Mouse (Mus musculus): ENCODE data around the gene Glce. TPM values are rescaled to one million over a fixed set of nuclear protein-coding genes. Genes with fewer than 3 reads are reported as not detected.

The Glce gene
- polyA plus RNA-seq, 1 experiment from 2014 or later, result 33.3 TPM

GRCm38 (mm10) chr9:62023879-62024278 is 98.6 kb downstream of the Glce start:
- DNase-seq (ENCODE audit: low spot score) (no peak), ATAC-seq (replicated peaks; ENCODE audit: insufficient number of reproducible peaks, low FRiP score, low TSS enrichment, low read depth) (no peak)
- H3K4me1 ChIP-seq (ENCODE audit: control insufficient read depth, insufficient read depth, low read length), result peaks cover 5% of the 10 kb centered on the region; the same call in 1 of the 2 replicates
- no peaks in the 10 kb centered on the region for H3K9me3 ChIP-seq (replicated peaks; ENCODE audit: control insufficient read depth, low read length)
- H3K9ac ChIP-seq (replicated peaks; ENCODE audit: low read length), result no peak overlapping the region
- peaks cover 23% of the 10 kb centered on the region for H3K27me3 ChIP-seq (ENCODE audit: control insufficient read depth, insufficient read depth, low read length)
- WGBS, result 44% methylated on average over 4 of the region's 4 CpGs
- no peaks in the 10 kb centered on the region for H3K36me3 ChIP-seq (replicated peaks; ENCODE audit: control insufficient read depth, insufficient read depth, low read depth, low read length)
- H3K27ac ChIP-seq (replicated peaks; ENCODE audit: low read depth, low read length), result no peak overlapping the region
- H3K4me3 ChIP-seq (ENCODE audit: low read depth, low read length), result no peak overlapping the region
- no peak overlapping the region for H3K4me2 ChIP-seq (ENCODE audit: low read depth, low read length)

- Histone ChIP-seq H3K9ac (replicated peaks; ENCODE audit: low read length) (no peak overlapping the region), H3K9me3 (replicated peaks; ENCODE audit: control insufficient read depth, low read length) (no peaks in the 10 kb centered on the region), H3K36me3 (replicated peaks; ENCODE audit: control insufficient read depth, insufficient read depth, low read depth, low read length) (no peaks in the 10 kb centered on the region), H3K27me3 (ENCODE audit: control insufficient read depth, insufficient read depth, low read length) (peaks cover 23% of the 10 kb centered on the region), H3K27ac (replicated peaks; ENCODE audit: low read depth, low read length) (no peak overlapping the region), H3K4me3 (ENCODE audit: low read depth, low read length) (no peak overlapping the region), H3K4me2 (ENCODE audit: low read depth, low read length) (no peak overlapping the region), H3K4me1 (ENCODE audit: control insufficient read depth, insufficient read depth, low read length) (peaks cover 5% of the 10 kb centered on the region; the same call in 1 of the 2 replicates)
- DNase-seq (ENCODE audit: low spot score) (no peak), ATAC-seq (replicated peaks; ENCODE audit: insufficient number of reproducible peaks, low FRiP score, low TSS enrichment, low read depth) (no peak)
- 80% methylated on average over 6 of the region's 6 CpGs for WGBS
These were observed 99.3 kb downstream of the Glce start for GRCm38 (mm10) chr9:62022961-62023680.

GRCm38 (mm10) chr9:62021583-62022120 is 100.8 kb downstream of the Glce start:
- H3K4me2 ChIP-seq (ENCODE audit: low read depth, low read length), result no peak overlapping the region
- H3K27me3 ChIP-seq (ENCODE audit: control insufficient read depth, insufficient read depth, low read length), result peaks cover 15% of the 10 kb centered on the region

GRCm38 (mm10) chr9:62020259-62020658 is 102.2 kb downstream of the Glce start:
- Histone ChIP-seq H3K4me2 (ENCODE audit: low read depth, low read length) (no peak overlapping the region), H3K4me3 (ENCODE audit: low read depth, low read length) (no peak overlapping the region), H3K9me3 (replicated peaks; ENCODE audit: control insufficient read depth, low read length) (no peaks in the 10 kb centered on the region), H3K4me1 (ENCODE audit: control insufficient read depth, insufficient read depth, low read length) (no peaks in the 10 kb centered on the region), H3K36me3 (replicated peaks; ENCODE audit: control insufficient read depth, insufficient read depth, low read depth, low read length) (no peaks in the 10 kb centered on the region), H3K27me3 (ENCODE audit: control insufficient read depth, insufficient read depth, low read length) (peaks cover 3% of the 10 kb centered on the region), H3K9ac (replicated peaks; ENCODE audit: low read length) (no peak overlapping the region), H3K27ac (replicated peaks; ENCODE audit: low read depth, low read length) (no peak overlapping the region)
- WGBS, result 89% methylated on average over 7 of the region's 7 CpGs
- DNase-seq (ENCODE audit: low spot score) (no peak), ATAC-seq (replicated peaks; ENCODE audit: insufficient number of reproducible peaks, low FRiP score, low TSS enrichment, low read depth) (no peak)

More at GRCm38 (mm10) chr9:62021583-62022120, 100.8 kb downstream of the Glce start:
- ATAC-seq (replicated peaks; ENCODE audit: insufficient number of reproducible peaks, low FRiP score, low TSS enrichment, low read depth) (no peak), DNase-seq (ENCODE audit: low spot score) (no peak)
- H3K27ac ChIP-seq (replicated peaks; ENCODE audit: low read depth, low read length), result no peak overlapping the region
- WGBS, result 62% methylated on average over 7 of the region's 7 CpGs
- no peak overlapping the region for H3K4me3 ChIP-seq (ENCODE audit: low read depth, low read length)
- H3K9me3 ChIP-seq (replicated peaks; ENCODE audit: control insufficient read depth, low read length), result no peaks in the 10 kb centered on the region
- peaks cover 2% of the 10 kb centered on the region; the same call in 1 of the 2 replicates for H3K4me1 ChIP-seq (ENCODE audit: control insufficient read depth, insufficient read depth, low read length)
- no peaks in the 10 kb centered on the region for H3K36me3 ChIP-seq (replicated peaks; ENCODE audit: control insufficient read depth, insufficient read depth, low read depth, low read length)
- no peak overlapping the region for H3K9ac ChIP-seq (replicated peaks; ENCODE audit: low read length)

GRCm38 (mm10) chr9:62018229-62019093 is 104.0 kb downstream of the Glce start:
- H3K4me1 ChIP-seq (ENCODE audit: control insufficient read depth, insufficient read depth, low read length), result no peaks in the 10 kb centered on the region
- no peaks in the 10 kb centered on the region for H3K9me3 ChIP-seq (replicated peaks; ENCODE audit: control insufficient read depth, low read length)
- WGBS, result 84% methylated on average over 14 of the region's 14 CpGs
- H3K9ac ChIP-seq (replicated peaks; ENCODE audit: low read length), result no peak overlapping the region
- DNase-seq (ENCODE audit: low spot score) (no peak), ATAC-seq (replicated peaks; ENCODE audit: insufficient number of reproducible peaks, low FRiP score, low TSS enrichment, low read depth) (no peak)
- H3K36me3 ChIP-seq (replicated peaks; ENCODE audit: control insufficient read depth, insufficient read depth, low read depth, low read length), result no peaks in the 10 kb centered on the region
- no peak overlapping the region for H3K27ac ChIP-seq (replicated peaks; ENCODE audit: low read depth, low read length)
- H3K4me2 ChIP-seq (ENCODE audit: low read depth, low read length), result no peak overlapping the region
- H3K4me3 ChIP-seq (ENCODE audit: low read depth, low read length), result no peak overlapping the region
- no peaks in the 10 kb centered on the region for H3K27me3 ChIP-seq (ENCODE audit: control insufficient read depth, insufficient read depth, low read length)

GRCm38 (mm10) chr9:62017329-62017728 is 105.1 kb downstream of the Glce start:
- no peak overlapping the region for H3K9ac ChIP-seq (replicated peaks; ENCODE audit: low read length)
- no peak overlapping the region for H3K27ac ChIP-seq (replicated peaks; ENCODE audit: low read depth, low read length)
- H3K9me3 ChIP-seq (replicated peaks; ENCODE audit: control insufficient read depth, low read length), result no peaks in the 10 kb centered on the region
- ATAC-seq (replicated peaks; ENCODE audit: insufficient number of reproducible peaks, low FRiP score, low TSS enrichment, low read depth) (no peak), DNase-seq (ENCODE audit: low spot score) (no peak)
- H3K4me1 ChIP-seq (ENCODE audit: control insufficient read depth, insufficient read depth, low read length), result no peaks in the 10 kb centered on the region
- no peaks in the 10 kb centered on the region for H3K27me3 ChIP-seq (ENCODE audit: control insufficient read depth, insufficient read depth, low read length)
- 80% methylated on average over 6 of the region's 6 CpGs for WGBS
- no peak overlapping the region for H3K4me3 ChIP-seq (ENCODE audit: low read depth, low read length)
- no peaks in the 10 kb centered on the region for H3K36me3 ChIP-seq (replicated peaks; ENCODE audit: control insufficient read depth, insufficient read depth, low read depth, low read length)
- H3K4me2 ChIP-seq (ENCODE audit: low read depth, low read length), result no peak overlapping the region

GRCm38 (mm10) chr9:62015504-62015903 is 107.0 kb downstream of the Glce start:
- Histone ChIP-seq H3K4me2 (ENCODE audit: low read depth, low read length) (no peak overlapping the region), H3K9ac (replicated peaks; ENCODE audit: low read length) (no peak overlapping the region), H3K36me3 (replicated peaks; ENCODE audit: control insufficient read depth, insufficient read depth, low read depth, low read length) (no peaks in the 10 kb centered on the region), H3K4me3 (ENCODE audit: low read depth, low read length) (no peak overlapping the region), H3K4me1 (ENCODE audit: control insufficient read depth, insufficient read depth, low read length) (no peaks in the 10 kb centered on the region), H3K9me3 (replicated peaks; ENCODE audit: control insufficient read depth, low read length) (no peaks in the 10 kb centered on the region), H3K27ac (replicated peaks; ENCODE audit: low read depth, low read length) (no peak overlapping the region), H3K27me3 (ENCODE audit: control insufficient read depth, insufficient read depth, low read length) (no peaks in the 10 kb centered on the region)
- ATAC-seq (replicated peaks; ENCODE audit: insufficient number of reproducible peaks, low FRiP score, low TSS enrichment, low read depth) (no peak), DNase-seq (ENCODE audit: low spot score) (no peak)
- WGBS, result 63% methylated on average over 3 of the region's 3 CpGs

All from embryonic facial prominence, embryonic 11.5 days (tissue).